Mouse (Mus musculus) heart, postnatal 25 days (tissue): ENCODE results near the gene Ubtd2. TPM values are rescaled to one million over a fixed set of nuclear protein-coding genes. Genes with fewer than 3 reads are reported as not detected.

ENCODE experiments used
- DNase-seq: peaks from one replicate; pipeline ENCODE4 v3.0.0; 2022; ENCODE audit warnings: low spot score
- intact Hi-C: fragments of 180-260 bp; cut with DNase I; formaldehyde crosslinking; loops from one replicate; pipeline ENCODE4 v1.15.1; 2025
- total RNA-seq, 2 experiments: library from RNA; stranded (reverse); gene quantifications; 2 replicates each; pipeline ENCODE4 v1.2.3; 2021

The Ubtd2 gene
- total RNA-seq, 2 experiments from 2014 or later, result 6.3 to 8.9 TPM

GRCm38 (mm10) chr11:32538846-32539245 lies 83.7 kb downstream of the Ubtd2 start:
- DNase-seq, result no peak
- intact Hi-C loops, result no loop called here

- no peak for DNase-seq
- intact Hi-C loops, result no loop called here
Observed at GRCm38 (mm10) chr11:32539717-32540116, 84.5 kb downstream of the Ubtd2 start.

GRCm38 (mm10) chr11:32540463-32540862 lies 85.3 kb downstream of the Ubtd2 start:
- DNase-seq, result no peak
- intact Hi-C loops, result no loop called here

GRCm38 (mm10) chr11:32542181-32542580 lies 87.0 kb downstream of the Ubtd2 start:
- DNase-seq, result no peak
- intact Hi-C loops, result no loop called here

- DNase-seq, result no peak
- intact Hi-C loops, result no loop called here
Observed at GRCm38 (mm10) chr11:32542687-32543411, 87.7 kb downstream of the Ubtd2 start.

GRCm38 (mm10) chr11:32544041-32544440 lies 88.9 kb downstream of the Ubtd2 start:
- intact Hi-C loops, result no loop called here
- no peak for DNase-seq

- intact Hi-C loops, result no loop called here
Observed at GRCm38 (mm10) chr11:32544497-32544896, 89.3 kb downstream of the Ubtd2 start.

GRCm38 (mm10) chr11:32545605-32546004 lies 90.4 kb downstream of the Ubtd2 start:
- intact Hi-C loops, result no loop called here
- no peak for DNase-seq

More at GRCm38 (mm10) chr11:32544497-32544896, 89.3 kb downstream of the Ubtd2 start:
- DNase-seq, result no peak

GRCm38 (mm10) chr11:32546483-32546882 lies 91.3 kb downstream of the Ubtd2 start:
- intact Hi-C loops, result no loop called here
- no peak for DNase-seq

GRCm38 (mm10) chr11:32547391-32547947 lies 92.3 kb downstream of the Ubtd2 start:
- intact Hi-C loops, result no loop called here
- DNase-seq, result no peak

GRCm38 (mm10) chr11:32548240-32548639 lies 93.1 kb downstream of the Ubtd2 start:
- intact Hi-C loops, result no loop called here
- DNase-seq, result no peak

- intact Hi-C loops, result no loop called here
- no peak for DNase-seq
Observed at GRCm38 (mm10) chr11:32549236-32549635, 94.1 kb downstream of the Ubtd2 start.

- DNase-seq, result no peak
- intact Hi-C loops, result loop anchor here (2.0 kb wide), 1 partner anchor 15 kb away; no protein-coding TSS in a partner anchor
Observed at GRCm38 (mm10) chr11:32550102-32550501, 94.9 kb downstream of the Ubtd2 start.

- intact Hi-C loops, result loop anchor here (2.0 kb wide), 1 partner anchor 16 kb away; no protein-coding TSS in a partner anchor
- DNase-seq, result no peak
Observed at GRCm38 (mm10) chr11:32551056-32551455, 95.9 kb downstream of the Ubtd2 start.

GRCm38 (mm10) chr11:32551579-32552297 lies 96.6 kb downstream of the Ubtd2 start:
- intact Hi-C loops, result loop anchor here (2.0 kb wide), 1 partner anchor 17 kb away; no protein-coding TSS in a partner anchor
- no peak for DNase-seq

- intact Hi-C loops, result no loop called here
- no peak for DNase-seq
Observed at GRCm38 (mm10) chr11:32552401-32553090, 97.4 kb downstream of the Ubtd2 start.

GRCm38 (mm10) chr11:32553311-32554140 lies 98.4 kb downstream of the Ubtd2 start:
- intact Hi-C loops, result no loop called here
- no peak for DNase-seq

- DNase-seq, result no peak
- intact Hi-C loops, result no loop called here
Observed at GRCm38 (mm10) chr11:32554141-32555091, 99.2 kb downstream of the Ubtd2 start.
